Mouse (Mus musculus): ENCODE results near the gene Gpr157. TPM values are rescaled to one million over a fixed set of nuclear protein-coding genes. Genes with fewer than 3 reads are reported as not detected.

The Gpr157 gene
- total and polyA plus RNA-seq, 3 experiments, result 1.0 to 2.0 (median 1.9) TPM

GRCm38 (mm10) chr4:150110373-150110772, 23.2 kb downstream of the Gpr157 start:
- DNase-seq, result no peak

- peak; percentile 60 for DNase-seq
Measured at GRCm38 (mm10) chr4:150112867-150113266, 25.7 kb downstream of the Gpr157 start.

- DNase-seq, result no peak
Measured at GRCm38 (mm10) chr4:150114505-150115061, 27.4 kb downstream of the Gpr157 start.

GRCm38 (mm10) chr4:150117311-150117710, 30.1 kb downstream of the Gpr157 start:
- DNase-seq, result no peak

GRCm38 (mm10) chr4:150118163-150118562, 31.0 kb downstream of the Gpr157 start:
- DNase-seq, result no peak

GRCm38 (mm10) chr4:150119055-150119454, 31.9 kb downstream of the Gpr157 start, which contains the start of gene Slc2a5:
TSS of gene Slc2a5 (plus strand) at chr4:150119283.
- no peak for DNase-seq

GRCm38 (mm10) chr4:150119640-150120039, 32.5 kb downstream of the Gpr157 start:
- peak; percentile 35 for DNase-seq

- no peak for DNase-seq
Measured at GRCm38 (mm10) chr4:150120173-150120833, 33.1 kb downstream of the Gpr157 start.

GRCm38 (mm10) chr4:150121430-150121829, 34.3 kb downstream of the Gpr157 start:
- DNase-seq, result no peak

- no peak for DNase-seq
Measured at GRCm38 (mm10) chr4:150122476-150122875, 35.3 kb downstream of the Gpr157 start.

- DNase-seq, result no peak
Measured at GRCm38 (mm10) chr4:150126373-150126772, 39.2 kb downstream of the Gpr157 start.

- no peak for DNase-seq
Measured at GRCm38 (mm10) chr4:150127894-150128293, 40.7 kb downstream of the Gpr157 start.

- no peak for DNase-seq
Measured at GRCm38 (mm10) chr4:150128571-150128970, 41.4 kb downstream of the Gpr157 start.

GRCm38 (mm10) chr4:150130661-150131060, 43.5 kb downstream of the Gpr157 start:
- DNase-seq, result no peak

GRCm38 (mm10) chr4:150132692-150133271, 45.6 kb downstream of the Gpr157 start:
- peak; percentile 60 for DNase-seq

GRCm38 (mm10) chr4:150135254-150135653, 48.1 kb downstream of the Gpr157 start:
- DNase-seq, result no peak

GRCm38 (mm10) chr4:150136693-150137092, 49.5 kb downstream of the Gpr157 start:
- DNase-seq, result peak; percentile 73

- DNase-seq, result no peak
Measured at GRCm38 (mm10) chr4:150137368-150138083, 50.4 kb downstream of the Gpr157 start.

GRCm38 (mm10) chr4:150138084-150138543, 50.9 kb downstream of the Gpr157 start:
- DNase-seq, result peak; percentile 91

- DNase-seq, result no peak
Measured at GRCm38 (mm10) chr4:150139090-150139489, 51.9 kb downstream of the Gpr157 start.

- no peak for DNase-seq
Measured at GRCm38 (mm10) chr4:150140346-150140745, 53.2 kb downstream of the Gpr157 start.

GRCm38 (mm10) chr4:150144242-150144641, 57.1 kb downstream of the Gpr157 start:
- no peak for DNase-seq

- no peak for DNase-seq
Measured at GRCm38 (mm10) chr4:150146286-150146685, 59.1 kb downstream of the Gpr157 start.
